In the genomic region with DNA sequence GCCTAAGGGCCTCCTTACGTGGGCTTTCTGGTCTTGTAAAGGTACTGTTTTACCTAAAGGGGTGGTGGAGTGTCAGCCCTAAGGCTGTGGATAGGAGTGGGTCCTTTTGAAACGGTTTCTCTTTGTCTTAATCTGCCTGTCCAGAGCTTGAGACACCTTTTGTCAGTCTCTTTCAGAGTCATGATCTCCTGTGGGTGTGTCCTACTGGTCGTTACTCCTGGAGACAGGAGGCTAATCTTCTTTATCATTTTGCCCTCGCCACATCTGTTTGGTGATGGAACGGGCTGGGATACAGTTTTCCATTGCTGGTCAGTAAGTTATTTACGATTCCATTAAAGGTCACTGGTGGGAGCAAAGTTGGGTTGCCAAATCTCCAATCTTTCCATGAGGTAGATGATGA, we compare ENCODE assay signal across 23 mouse cellular contexts.
"Had no signal": no experiment of that assay in that cellular context is flagged by ENCODE, and none has a peak within 500 bp of the region (broad histone marks: within the 10 kb centered on the region; RNA-seq: fewer than 3 reads in every experiment).

No protein-coding gene starts in this region.

- DNase-seq: gastrocnemius, adult 2 months; gastrocnemius, postnatal 10 days; gastrocnemius, postnatal 25 days; heart, adult 2 months; heart, postnatal 10 days; heart, postnatal 4 days; kidney, adult 18-20 months; kidney, adult 8-10 months; kidney, postnatal 10 days; kidney, postnatal 25 days; kidney, postnatal 4 days had no signal

- H3K9me3 ChIP-seq: heart, embryonic 12.5 days; hindbrain, embryonic 10.5 days; hindbrain, embryonic 12.5 days; intestine, embryonic 15.5 days; limb, embryonic 10.5 days; limb, embryonic 12.5 days had no signal

- H3K27ac ChIP-seq: gastrocnemius, adult 2 months; heart, adult 2 months; hindbrain, embryonic 10.5 days; hindbrain, embryonic 12.5 days; hindbrain, embryonic 14.5 days; intestine, embryonic 15.5 days; layer of hippocampus, adult 2 months; left cerebral cortex, adult 2 months; limb, embryonic 10.5 days; limb, embryonic 12.5 days had no signal

- ATAC-seq: hindbrain, embryonic 16.5 days; inflammation-experienced regulatory T-cells, adult 6 months; intestine, embryonic 15.5 days; intestine, postnatal 0 days had no signal

- H3K36me3 ChIP-seq: heart, embryonic 12.5 days; hindbrain, embryonic 10.5 days; hindbrain, embryonic 12.5 days; intestine, embryonic 15.5 days; limb, embryonic 10.5 days; limb, embryonic 12.5 days had no signal

- H3K9ac ChIP-seq: heart, embryonic 12.5 days; hindbrain, embryonic 12.5 days; hindbrain, embryonic 14.5 days; intestine, embryonic 15.5 days; limb, embryonic 12.5 days had no signal

- H3K27me3 ChIP-seq: hindbrain, embryonic 12.5 days; intestine, embryonic 15.5 days had no signal

- H3K4me3 ChIP-seq: gastrocnemius, adult 2 months; heart, adult 2 months; heart, embryonic 12.5 days; hindbrain, embryonic 10.5 days; hindbrain, embryonic 12.5 days; intestine, embryonic 15.5 days; layer of hippocampus, adult 2 months; left cerebral cortex, adult 2 months; limb, embryonic 10.5 days; limb, embryonic 12.5 days had no signal

- H3K4me2 ChIP-seq: heart, embryonic 12.5 days; hindbrain, embryonic 12.5 days; hindbrain, embryonic 14.5 days; intestine, embryonic 15.5 days; limb, embryonic 12.5 days had no signal

- H3K4me1 ChIP-seq: hindbrain, embryonic 10.5 days; intestine, embryonic 15.5 days had no signal
